Comparison of ENCODE assay signal across 10 mouse cellular contexts in the genomic region with DNA sequence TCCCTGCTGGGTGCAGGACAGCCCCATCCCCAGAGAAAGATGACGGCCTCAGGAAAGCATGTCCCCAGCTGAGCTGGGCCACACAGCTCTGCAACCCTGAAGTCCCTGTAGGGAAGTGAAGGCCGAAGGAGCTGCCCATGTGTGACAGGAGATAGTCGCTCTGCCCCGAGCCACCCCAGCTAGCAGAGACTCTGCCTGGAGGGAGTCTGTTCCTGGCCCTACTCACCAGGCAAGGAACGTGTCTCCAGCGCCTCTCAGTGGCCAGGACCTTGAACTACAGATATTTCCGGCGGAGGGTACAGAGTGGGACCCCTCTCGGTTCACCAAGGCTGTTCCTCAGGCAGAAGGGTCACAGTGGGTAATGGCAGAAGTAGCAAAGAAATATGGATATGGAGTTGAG. TPM values are rescaled to one million over a fixed set of nuclear protein-coding genes. Genes with fewer than 3 reads are reported as not detected.
DNase-seq lines count a peak whose midpoint lies in the region; ATAC-seq and TF ChIP-seq lines count a peak whose summit lies in the region.
"Had no signal": no experiment of that assay in that cellular context is flagged by ENCODE, and none has a peak within 500 bp of the region (broad histone marks: within the 10 kb centered on the region; RNA-seq: fewer than 3 reads in every experiment).

No protein-coding gene starts in this region.

- no peak overlapping the region for H3K4me2 ChIP-seq in heart, embryonic 11.5 days
- H3K4me2 ChIP-seq in limb, embryonic 11.5 days (ENCODE audit: low read depth, severe bottlenecking), result no peak overlapping the region
- H3K4me2 ChIP-seq: embryonic facial prominence, embryonic 13.5 days; stomach, embryonic 15.5 days had no signal

- no peak for TF ChIP-seq POLR2A in embryonic fibroblast, embryonic 13.5 days (IDR thresholded peaks at IDR 0.05; ENCODE audit: low read depth, low read length)

- peaks cover 29% of the 10 kb centered on the region for H3K4me1 ChIP-seq in heart, embryonic 11.5 days (ENCODE audit: control insufficient read depth, insufficient read depth, low read length)
- no peaks in the 10 kb centered on the region for H3K4me1 ChIP-seq in embryonic fibroblast, embryonic 13.5 days (ENCODE audit: control insufficient read depth, insufficient read depth, low read length)
- 0 out of 2 replicates have a peak, but pooled peaks cover 3% of the 10 kb centered on the region for H3K4me1 ChIP-seq in limb, embryonic 11.5 days (ENCODE audit: control insufficient read depth, insufficient read depth, low read length)

- TF ChIP-seq CTCF in embryonic fibroblast, embryonic 13.5 days (IDR thresholded peaks at IDR 0.05; ENCODE audit: borderline replicate concordance, insufficient read depth, low read length), result peak; percentile 90

- ATAC-seq in heart, embryonic 11.5 days (replicated peaks; ENCODE audit: insufficient number of reproducible peaks, low FRiP score, low TSS enrichment), result no peak; the same call in 1 of the 2 replicates
- no peak for ATAC-seq in limb, embryonic 11.5 days (ENCODE audit: insufficient number of reproducible peaks, low FRiP score, low TSS enrichment, low read depth)
- ATAC-seq in monocyte, adult 5-6 weeks (replicated peaks; ENCODE audit: insufficient number of reproducible peaks, low FRiP score, low TSS enrichment, poor library complexity, severe bottlenecking), result peak; percentile 69

- H3K9ac ChIP-seq in heart, embryonic 11.5 days (ENCODE audit: low read depth, low read length), result no peak overlapping the region
- H3K9ac ChIP-seq in limb, embryonic 11.5 days (ENCODE audit: low read length), result peak overlapping the region; percentile 12; the same call in 1 of the 2 replicates
- H3K9ac ChIP-seq: embryonic facial prominence, embryonic 13.5 days; stomach, embryonic 15.5 days had no signal

- H3K27me3 ChIP-seq in heart, embryonic 11.5 days (ENCODE audit: control insufficient read depth, insufficient read depth, low read length), result peaks cover 3% of the 10 kb centered on the region; the same call in 1 of the 2 replicates
- H3K27me3 ChIP-seq in limb, embryonic 11.5 days (ENCODE audit: control insufficient read depth, insufficient read depth, low read length), result no peaks in the 10 kb centered on the region
- H3K27me3 ChIP-seq: stomach, embryonic 15.5 days had no signal

- no peaks in the 10 kb centered on the region for H3K9me3 ChIP-seq in heart, embryonic 11.5 days (replicated peaks; ENCODE audit: control insufficient read depth, low read length)
- H3K9me3 ChIP-seq in limb, embryonic 11.5 days (ENCODE audit: control insufficient read depth, low read length), result no peaks in the 10 kb centered on the region
- H3K9me3 ChIP-seq: embryonic facial prominence, embryonic 13.5 days; stomach, embryonic 15.5 days had no signal

- H3K4me3 ChIP-seq in heart, embryonic 11.5 days (ENCODE audit: low read depth, low read length), result no peak overlapping the region
- no peak overlapping the region for H3K4me3 ChIP-seq in embryonic fibroblast, embryonic 13.5 days (ENCODE audit: insufficient read depth, low read length)
- no peak overlapping the region for H3K4me3 ChIP-seq in limb, embryonic 11.5 days (ENCODE audit: low read depth, low read length)
- H3K4me3 ChIP-seq: embryonic facial prominence, embryonic 13.5 days; stomach, embryonic 15.5 days had no signal

- DNase-seq in heart, adult 11 months, result peak; percentile 96
- peak; percentile 77 to 78 for DNase-seq in adrenal gland, adult 18-20 months (ENCODE audit: low spot score in 2 of 2)
- peak; percentile 82 for DNase-seq in induced T-regulatory cell, adult 2 months (ENCODE audit: low read depth)
- DNase-seq in limb, embryonic 11.5 days (ENCODE audit: low spot score), result peak; percentile 82
- peak; percentile 25 to 32 for DNase-seq in thymus, adult 18-20 months

- H3K36me3 ChIP-seq in heart, embryonic 11.5 days (ENCODE audit: control insufficient read depth, insufficient read depth, low read length), result no peaks in the 10 kb centered on the region
- no peaks in the 10 kb centered on the region for H3K36me3 ChIP-seq in limb, embryonic 11.5 days (ENCODE audit: control insufficient read depth, insufficient read depth, low read length)
- H3K36me3 ChIP-seq: embryonic facial prominence, embryonic 13.5 days; stomach, embryonic 15.5 days had no signal

- 9% methylated on average over 9 of the region's 9 CpGs for WGBS in heart, embryonic 11.5 days (ENCODE audit: insufficient replicate concordance)
- 10% methylated on average over 9 of the region's 9 CpGs for WGBS in limb, embryonic 11.5 days

- no peak overlapping the region for H3K27ac ChIP-seq in heart, embryonic 11.5 days (ENCODE audit: low read depth, low read length)
- H3K27ac ChIP-seq in embryonic fibroblast, embryonic 13.5 days (ENCODE audit: insufficient read depth, low read length), result no peak overlapping the region
- no peak overlapping the region for H3K27ac ChIP-seq in limb, embryonic 11.5 days (replicated peaks; ENCODE audit: low read depth, low read length)
- H3K27ac ChIP-seq: embryonic facial prominence, embryonic 13.5 days; stomach, embryonic 15.5 days had no signal

RNA-seq across cellular contexts. Expression of gene Ptpn1, which starts 39.9 kb away (rescaled TPM):
- polyA plus RNA-seq in heart, embryonic 11.5 days (2014; fragmentation: Nextera tagmentation; extraction: Ambion mirVana), result 43.5 and 46.7 TPM in 2 replicates
- total RNA-seq in adrenal gland, adult 18-20 months (2021), result 10 to 100 TPM; 56.6 to 64.4 TPM
- 50.7 and 59.4 TPM in 2 replicates for polyA plus RNA-seq in embryonic fibroblast, embryonic 13.5 days (2011; ENCODE audit: insufficient read length, low read depth, missing spikeins)
- 57.4 and 61.2 TPM in 2 replicates for polyA plus RNA-seq in limb, embryonic 11.5 days (2014; fragmentation: Nextera tagmentation; extraction: Ambion mirVana)
- total RNA-seq in monocyte, adult 5-6 weeks (2017), result 199 to 318 TPM (median 242 TPM) in 3 replicates

Comparison
In these comparisons a context has a peak if more than half of its experiments do, and no peak if none do; other contexts are left out.
1. DNase-seq: peak in every context shown above with its lines; median percentile 96 in heart, adult 11 months; 82 in induced T-regulatory cell, adult 2 months; 82 in limb, embryonic 11.5 days; 78 in adrenal gland, adult 18-20 months; 28 in thymus, adult 18-20 months.